Mouse (Mus musculus) thymus, adult 2 months (tissue): ENCODE measurements around the gene Cyb5b. TPM values are rescaled to one million over a fixed set of nuclear protein-coding genes. Genes with fewer than 3 reads are reported as not detected.
A peak's percentile ranks its signal among the peaks of the same experiment; 100 is the strongest.
"Not testable (repeated sequence)": the region's sequence is repeated elsewhere in the genome, so short reads cannot be mapped to it uniquely, and the experiment has no call there.

Experiments
- DNase-seq: peaks from one replicate; pipeline ENCODE4 v3.0.0; 2021
- H3K27ac ChIP-seq: fragments of 200-500 bp; 2 replicates; pipeline ENCODE4 v1.5.1; 2012; ENCODE audit warnings: low read length, control low read depth; ENCODE audit not compliant: control insufficient read depth, insufficient read depth
- H3K27me3 ChIP-seq: fragments of 200-500 bp; 2 replicates; pipeline ENCODE4 v1.6.1; 2012; ENCODE audit warnings: mild to moderate bottlenecking, low read length, moderate library complexity, mixed read lengths; ENCODE audit not compliant: control insufficient read depth, insufficient read depth
- H3K36me3 ChIP-seq: fragments of 200-500 bp; 2 replicates; pipeline ENCODE4 v1.6.1; 2012; ENCODE audit warnings: mild to moderate bottlenecking, low read length, moderate library complexity; ENCODE audit not compliant: control insufficient read depth, insufficient read depth
- H3K4me1 ChIP-seq: fragments of 200-500 bp; replicated peaks from 2 replicates; pipeline ENCODE4 v1.6.1; 2012; ENCODE audit warnings: low read length; ENCODE audit not compliant: control insufficient read depth, insufficient read depth
- H3K4me3 ChIP-seq: fragments of 200-500 bp; 2 replicates; pipeline ENCODE4 v1.5.1; 2012; ENCODE audit warnings: mild to moderate bottlenecking, low read length, control low read depth, moderate library complexity; ENCODE audit not compliant: control insufficient read depth, insufficient read depth
- CTCF ChIP-seq: fragments of 200-500 bp; IDR thresholded peaks from 2 replicates; pipeline ENCODE4 v1.5.1; 2012; ENCODE audit warnings: mild to moderate bottlenecking, control low read depth, low read length, moderate library complexity, borderline replicate concordance; ENCODE audit not compliant: control insufficient read depth, poor library complexity, insufficient read depth; ENCODE audit errors: extremely low read depth
- POLR2A ChIP-seq: fragments of 200-500 bp; IDR thresholded peaks from 2 replicates; pipeline ENCODE4 v1.6.1; 2012; ENCODE audit warnings: mild to moderate bottlenecking, low read length, control low read depth, moderate library complexity; ENCODE audit not compliant: control insufficient read depth, poor library complexity, insufficient read depth; ENCODE audit errors: extremely low read depth
- WGBS: fragments of 180-500 bp; shearing (Covaris S2); methylation state at CpG from one replicate; pipeline ENCODE4 v1.1.7; 2018; 5-methylcytosine and 5-hydroxymethylcytosine counted together
- polyA plus RNA-seq: library from polyadenylated mRNA; depleted of rRNA; stranded (reverse); fragments of >200 nt; gene quantifications from 2 replicates; pipeline ENCODE4 v1.2.3, GENCODE M21; 2012; rRNA removed

Gene Cyb5b
- 62.1 and 65.6 TPM in 2 replicates for polyA plus RNA-seq

DNA sequence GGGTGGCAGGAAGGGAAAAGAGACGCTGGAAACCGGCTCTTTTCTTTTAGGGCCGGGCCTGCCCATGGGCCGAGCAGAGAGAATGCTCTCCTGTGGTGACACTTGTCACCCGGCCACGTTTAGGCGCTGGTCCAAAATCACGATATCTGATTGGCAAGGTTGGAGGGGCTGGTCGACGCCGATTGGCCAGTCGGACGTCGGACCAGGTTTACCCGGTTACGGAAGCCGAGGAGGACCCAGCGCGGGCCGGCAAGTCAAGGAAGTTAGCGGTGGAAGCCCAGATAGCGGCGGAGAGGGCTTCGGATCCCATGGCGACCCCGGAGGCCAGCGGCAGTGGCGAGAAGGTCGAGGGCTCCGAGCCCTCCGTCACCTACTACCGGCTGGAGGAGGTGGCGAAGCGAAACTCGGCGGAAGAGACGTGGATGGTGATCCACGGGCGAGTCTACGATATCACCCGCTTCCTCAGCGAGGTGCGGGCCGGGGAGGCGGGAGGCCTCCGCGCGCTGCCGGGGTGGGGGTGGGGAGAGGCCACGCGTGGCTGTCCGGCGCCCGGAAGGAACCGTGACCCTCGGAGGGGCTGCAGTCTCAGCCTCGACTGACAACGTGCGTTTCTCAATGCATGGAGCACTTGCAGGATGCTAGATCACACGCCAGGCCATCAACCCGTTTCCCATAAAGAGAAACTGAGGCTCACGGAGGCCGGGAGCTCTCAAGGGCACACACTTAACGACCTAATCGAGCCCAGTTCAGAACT, at the start of gene Cyb5b:
TSS of gene Cyb5b (plus strand) at position 237 of the 754 bp plus-strand sequence.
- Histone ChIP-seq H3K27me3 (no peaks in the 10 kb centered on the region), H3K27ac (0 out of 2 replicates have a peak within 1 kb of the TSS, but pooled peaks have one; percentile 21), H3K4me1 (peaks cover 7% of the 10 kb centered on the region), H3K4me3 (peak within 1 kb of the TSS; percentile 92), H3K36me3 (peaks cover 9% of the 10 kb centered on the region)
- peak; percentile 62 for TF ChIP-seq POLR2A
- 0 out of 2 replicates have a peak, but pooled peaks have one; percentile 29 for TF ChIP-seq CTCF
- peak; percentile 94 for DNase-seq
- WGBS: under 1% methylated on average over 65 of the region's 65 CpGs

DNA sequence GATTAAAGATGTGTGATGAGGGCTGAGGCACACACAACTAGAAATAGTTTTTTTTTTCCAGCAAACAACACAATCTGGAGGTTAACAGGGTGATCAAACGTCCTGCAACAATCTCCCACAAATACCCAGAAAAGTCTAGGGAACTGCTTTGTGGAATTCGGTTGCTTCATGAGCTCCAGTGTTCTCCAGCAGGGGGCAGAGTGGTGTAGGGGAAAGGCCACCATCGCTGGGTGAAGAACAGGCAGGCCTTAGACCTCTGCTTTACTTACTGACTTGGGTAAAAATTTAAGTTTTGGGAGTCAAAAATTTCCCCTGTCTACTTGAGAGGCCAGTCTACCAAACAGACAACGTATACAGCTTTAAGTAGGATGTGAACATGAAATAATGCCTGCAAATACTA, 45.9 kb upstream of the Cyb5b start:
- Histone ChIP-seq H3K4me1 (no peaks in the 10 kb centered on the region), H3K27ac (no peak overlapping the region), H3K36me3 (no peaks in the 10 kb centered on the region), H3K4me3 (no peak overlapping the region), H3K27me3 (no peaks in the 10 kb centered on the region)
- WGBS: 20% methylated on average over 4 of the region's 4 CpGs
- TF ChIP-seq CTCF (peak; percentile 53; the same call in 1 of the 2 replicates), POLR2A (no peak)
- DNase-seq: peak; percentile 79

DNA sequence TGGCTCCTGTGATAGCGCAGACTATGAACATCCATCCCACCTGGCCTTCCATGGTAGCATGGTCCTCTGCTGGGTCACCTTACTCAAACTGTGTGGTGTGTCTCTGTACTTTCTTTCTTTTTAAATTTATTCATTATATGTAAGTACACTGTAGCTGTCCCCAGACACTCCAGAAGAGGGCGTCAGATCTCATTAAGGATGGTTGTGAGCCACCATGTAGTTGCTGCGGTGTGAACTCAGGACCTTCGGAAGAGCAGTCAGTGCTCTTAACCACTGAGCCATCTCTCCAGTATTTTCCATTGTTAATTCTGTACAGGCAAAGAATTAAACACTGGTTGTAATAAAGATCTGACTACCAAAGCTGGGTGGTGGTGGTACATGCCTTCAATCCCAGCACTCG, 42.4 kb upstream of the Cyb5b start:
- WGBS: 98% methylated on average over 5 of the region's 5 CpGs

DNA sequence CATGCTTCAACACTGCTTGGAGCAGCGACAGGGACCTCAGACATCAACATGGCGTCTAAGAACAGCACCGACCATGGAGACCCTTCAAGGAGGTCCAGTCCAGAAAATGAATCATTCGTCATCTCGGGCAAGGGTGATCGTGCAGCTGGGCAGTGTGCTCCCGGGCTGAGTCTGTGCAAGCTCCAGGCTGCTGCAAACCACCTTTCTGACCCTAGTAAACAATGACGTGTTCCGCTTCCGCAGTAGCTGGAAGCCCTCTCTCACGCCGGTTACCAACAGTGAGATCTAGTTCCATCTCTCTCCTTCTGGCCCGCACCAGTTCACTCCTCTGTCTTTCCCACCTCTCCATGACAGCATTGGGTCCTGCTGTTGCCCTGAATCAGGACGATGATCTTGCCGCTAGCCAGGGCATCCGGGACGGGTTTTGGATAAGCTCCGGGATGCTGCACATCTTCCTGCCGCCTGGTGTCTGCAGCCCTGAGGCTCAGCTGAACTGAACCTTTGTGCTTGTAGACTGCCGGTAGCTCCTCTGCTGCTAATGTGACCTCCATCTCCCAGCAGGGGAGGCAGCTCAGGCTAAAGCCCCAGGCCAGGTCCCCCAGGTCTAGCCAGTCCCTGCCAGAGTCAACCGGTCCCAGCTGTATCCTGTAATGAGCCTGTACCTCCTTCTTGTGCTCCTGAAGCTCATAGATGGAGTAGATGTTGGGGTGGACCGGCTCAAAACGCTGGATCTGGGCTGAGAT, 41.3 kb upstream of the Cyb5b start:
- no peak for TF ChIP-seq CTCF
- DNase-seq: no peak
- no peaks in the 10 kb centered on the region for H3K27me3 ChIP-seq
- H3K4me3 ChIP-seq: no peak overlapping the region
- H3K36me3 ChIP-seq: no peaks in the 10 kb centered on the region
- no peak overlapping the region for H3K27ac ChIP-seq
- H3K4me1 ChIP-seq: no peaks in the 10 kb centered on the region
- 92% methylated on average over 23 of the region's 23 CpGs for WGBS

More for the DNA sequence above, 42.4 kb upstream of the Cyb5b start:
- not testable (repeated sequence) for H3K4me3 ChIP-seq, H3K4me1 ChIP-seq, DNase-seq, H3K27ac ChIP-seq, H3K27me3 ChIP-seq, H3K36me3 ChIP-seq

DNA sequence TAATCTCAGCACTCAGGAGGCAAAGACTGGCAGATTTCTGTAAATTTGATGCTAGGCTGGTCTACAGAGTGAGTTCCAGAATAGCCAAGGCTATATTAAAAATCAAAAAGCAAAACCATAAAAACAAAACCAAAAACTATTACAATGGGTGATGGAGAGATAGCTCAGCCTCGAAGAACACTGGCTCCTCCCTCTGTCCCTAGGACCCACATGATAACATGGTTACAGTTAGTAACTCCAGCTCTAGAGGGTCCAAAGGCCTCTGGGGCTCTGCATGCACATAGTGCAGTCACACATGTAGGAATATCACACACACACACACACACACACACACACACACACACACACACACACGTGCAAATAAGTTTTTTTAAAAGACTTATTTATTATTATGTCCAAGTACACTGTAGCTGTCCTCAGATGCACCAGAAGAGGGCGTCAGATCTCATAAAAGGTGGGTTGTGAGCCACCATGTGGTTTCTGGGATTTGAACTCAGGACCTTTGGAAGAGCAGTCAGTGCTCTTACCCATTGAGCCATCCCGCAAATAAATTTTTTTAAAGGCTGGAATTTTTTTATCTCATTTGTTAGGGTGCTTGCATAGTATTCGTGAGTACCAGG, 40.5 kb upstream of the Cyb5b start:
- H3K4me3 ChIP-seq: no peak overlapping the region
- no peak for DNase-seq
- H3K27ac ChIP-seq: no peak overlapping the region
- no peaks in the 10 kb centered on the region for H3K36me3 ChIP-seq
- 79% methylated on average over 5 of the region's 5 CpGs for WGBS
- TF ChIP-seq POLR2A (no peak), CTCF (no peak)
- H3K4me1 ChIP-seq: peaks cover 7% of the 10 kb centered on the region
- H3K27me3 ChIP-seq: no peaks in the 10 kb centered on the region

- no peak for TF ChIP-seq POLR2A
- TF ChIP-seq CTCF: no peak
- H3K27ac ChIP-seq: no peak overlapping the region
- H3K27me3 ChIP-seq: no peaks in the 10 kb centered on the region
- H3K36me3 ChIP-seq: no peaks in the 10 kb centered on the region
- no peak for DNase-seq
- 85% methylated on average over 9 of the region's 9 CpGs for WGBS
- H3K4me3 ChIP-seq: no peak overlapping the region
- peaks cover 8% of the 10 kb centered on the region for H3K4me1 ChIP-seq
Observed at GRCm38 (mm10) chr8:107110629-107111330, 39.7 kb upstream of the Cyb5b start.
